Mouse (Mus musculus): ENCODE measurements around the gene Mipol1. TPM values are rescaled to one million over a fixed set of nuclear protein-coding genes. Genes with fewer than 3 reads are reported as not detected.
"Not testable (repeated sequence)": the region's sequence is repeated elsewhere in the genome, so short reads cannot be mapped to it uniquely, and the experiment has no call there.

The Mipol1 gene
- polyA plus RNA-seq, 1 experiment from 2014 or later: 6.1 TPM

DNA sequence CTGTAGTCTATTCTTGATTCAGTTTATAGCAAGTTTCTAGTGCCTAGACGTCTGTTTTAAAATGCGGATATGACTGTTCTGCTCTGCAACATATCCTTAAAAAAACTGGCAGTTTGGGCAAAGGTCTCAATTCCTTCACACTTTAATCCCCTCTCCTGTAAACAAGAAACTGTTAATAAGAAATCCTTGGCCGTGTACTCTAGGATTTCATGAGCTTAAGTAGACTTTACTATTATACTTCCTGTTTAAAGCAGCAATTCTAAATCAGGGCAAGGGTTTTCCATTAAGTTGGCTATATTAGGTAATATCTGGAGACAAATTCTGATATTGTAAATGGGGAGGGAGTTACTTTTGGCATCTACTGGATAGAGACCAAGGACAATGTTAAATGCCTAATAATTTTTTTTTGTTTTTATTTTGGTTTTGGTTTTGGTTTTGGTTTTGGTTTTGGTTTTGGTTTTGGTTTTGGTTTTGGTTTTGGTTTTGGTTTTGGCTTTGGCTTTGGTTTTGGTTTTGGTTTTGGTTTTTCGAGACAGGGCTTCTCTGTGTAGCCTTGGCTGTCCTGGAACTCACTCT is 25.9 kb upstream of the Mipol1 start:
- Histone ChIP-seq H3K27me3 (no peaks in the 10 kb centered on the region), H3K9me3 (replicated peaks) (no peaks in the 10 kb centered on the region), H3K27ac (no peak overlapping the region), H3K9ac (no peak overlapping the region), H3K36me3 (ENCODE audit: poor library complexity, severe bottlenecking) (no peaks in the 10 kb centered on the region), H3K4me3 (no peak overlapping the region), H3K4me2 (no peak overlapping the region), H3K4me1 (no peaks in the 10 kb centered on the region)
- no peak for ATAC-seq
- 84% methylated on average over 4 of the region's 4 CpGs for WGBS

- Histone ChIP-seq H3K9ac (peak overlapping the region; percentile 61), H3K27me3 (no peaks in the 10 kb centered on the region), H3K4me3 (peak overlapping the region; percentile 43), H3K4me2 (peak overlapping the region; percentile 77), H3K27ac (no peak overlapping the region), H3K36me3 (ENCODE audit: poor library complexity, severe bottlenecking) (no peaks in the 10 kb centered on the region), H3K4me1 (peaks cover 9% of the 10 kb centered on the region; the same call in 1 of the 2 replicates), H3K9me3 (replicated peaks) (no peaks in the 10 kb centered on the region)
- peak; percentile 79 for ATAC-seq
- WGBS: 10% methylated on average over 30 of the region's 30 CpGs
These were observed 18.6 kb upstream of the Mipol1 start for GRCm38 (mm10) chr12:57211353-57212311.

- not testable (repeated sequence) for H3K36me3 ChIP-seq (ENCODE audit: poor library complexity, severe bottlenecking); H3K27ac ChIP-seq; H3K4me3 ChIP-seq; H3K9ac ChIP-seq; H3K9me3 ChIP-seq (replicated peaks); H3K4me2 ChIP-seq; H3K27me3 ChIP-seq; H3K4me1 ChIP-seq
- peak; percentile 43 for ATAC-seq
- WGBS: 74% methylated on average over 5 of the region's 5 CpGs
These were observed 17.8 kb upstream of the Mipol1 start for GRCm38 (mm10) chr12:57212463-57212862.

DNA sequence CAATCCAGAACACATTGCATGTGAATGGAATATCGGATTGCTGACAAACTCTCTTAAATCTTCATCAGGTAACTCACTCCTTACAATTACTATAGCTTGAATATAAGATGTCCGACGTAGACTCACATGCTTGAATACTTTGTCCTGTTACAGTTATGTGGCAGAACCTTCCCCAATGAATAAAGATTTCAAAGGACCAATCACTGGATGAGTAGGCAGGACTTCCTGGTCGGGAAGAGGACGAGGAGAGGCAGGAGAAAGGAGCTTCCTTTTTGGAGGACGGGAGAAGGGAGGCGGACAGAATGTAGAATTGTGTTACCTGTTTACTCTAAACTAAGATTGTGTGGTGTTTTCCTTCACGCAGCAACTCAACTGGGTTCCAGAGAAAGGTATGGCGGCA is 3.8 kb upstream of the Mipol1 start:
- 88% methylated on average over 9 of the region's 9 CpGs for WGBS
- Histone ChIP-seq H3K36me3 (ENCODE audit: poor library complexity, severe bottlenecking) (no peaks in the 10 kb centered on the region), H3K4me2 (no peak overlapping the region), H3K9ac (no peak overlapping the region), H3K4me3 (no peak overlapping the region), H3K9me3 (replicated peaks) (no peaks in the 10 kb centered on the region), H3K27ac (no peak overlapping the region), H3K4me1 (peaks cover 5% of the 10 kb centered on the region), H3K27me3 (no peaks in the 10 kb centered on the region)
- no peak for ATAC-seq

DNA sequence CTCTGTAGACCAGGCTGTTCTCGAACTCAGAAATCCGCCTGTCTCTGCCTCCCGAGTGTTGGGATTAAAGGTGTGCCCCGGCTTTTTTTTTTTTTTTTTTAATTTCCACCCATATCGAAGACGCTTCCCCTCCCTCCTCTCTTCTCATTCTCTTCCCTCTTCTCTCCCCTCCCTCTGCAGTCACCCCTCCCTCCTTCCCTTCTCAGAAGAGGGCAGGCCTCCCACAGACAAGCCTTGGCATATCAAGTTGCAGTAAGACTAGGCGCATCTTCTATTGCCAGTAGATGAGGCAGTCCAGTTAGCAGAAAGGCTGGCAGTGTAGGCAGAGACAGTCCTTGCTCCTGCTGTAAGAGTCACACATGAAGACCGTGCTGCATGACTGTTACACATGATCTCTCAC is 2.5 kb upstream of the Mipol1 start:
- Histone ChIP-seq H3K4me1 (peaks cover 8% of the 10 kb centered on the region), H3K27me3 (no peaks in the 10 kb centered on the region), H3K4me2 (no peak overlapping the region), H3K9me3 (replicated peaks) (no peaks in the 10 kb centered on the region), H3K27ac (no peak overlapping the region), H3K4me3 (no peak overlapping the region), H3K9ac (no peak overlapping the region), H3K36me3 (ENCODE audit: poor library complexity, severe bottlenecking) (no peaks in the 10 kb centered on the region)
- WGBS: 91% methylated on average over 4 of the region's 8 CpGs
- no peak for ATAC-seq

DNA sequence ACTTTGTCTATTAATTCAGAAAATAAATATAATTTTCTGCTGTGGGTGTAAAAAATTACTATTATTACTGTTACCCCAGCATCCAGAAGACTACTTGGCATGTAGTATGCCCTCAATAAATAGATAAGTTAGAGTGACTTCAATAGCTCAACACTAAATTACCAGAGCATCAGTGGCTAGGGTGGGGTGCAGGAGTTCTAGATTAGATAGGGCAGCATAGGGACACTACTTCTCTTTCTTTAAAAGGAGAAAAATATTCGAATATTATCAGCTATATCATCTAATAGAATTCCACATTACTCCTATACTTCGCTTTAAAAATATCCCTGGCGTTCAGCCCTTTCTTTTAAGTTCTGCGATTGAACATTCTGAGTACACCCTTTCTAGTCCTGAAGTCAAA is 524 bp upstream of the Mipol1 start:
- H3K4me3 ChIP-seq: peak overlapping the region; percentile 81
- ATAC-seq: 0 out of 2 replicates have a peak, but pooled peaks have one; percentile 0
- peaks cover 8% of the 10 kb centered on the region for H3K4me1 ChIP-seq
- H3K9me3 ChIP-seq (replicated peaks): no peaks in the 10 kb centered on the region
- peak overlapping the region; percentile 68; the same call in 1 of the 2 replicates for H3K27ac ChIP-seq
- no peaks in the 10 kb centered on the region for H3K27me3 ChIP-seq
- no peaks in the 10 kb centered on the region for H3K36me3 ChIP-seq (ENCODE audit: poor library complexity, severe bottlenecking)
- peak overlapping the region; percentile 78; the same call in 1 of the 2 replicates for H3K9ac ChIP-seq
- 42% methylated on average over 4 of the region's 4 CpGs for WGBS
- peak overlapping the region; percentile 68 for H3K4me2 ChIP-seq

- no peak for ATAC-seq
- H3K36me3 ChIP-seq (ENCODE audit: poor library complexity, severe bottlenecking): no peaks in the 10 kb centered on the region
- peak overlapping the region; percentile 68 for H3K4me2 ChIP-seq
- H3K27ac ChIP-seq: no peak overlapping the region
- no peaks in the 10 kb centered on the region for H3K9me3 ChIP-seq (replicated peaks)
- no peaks in the 10 kb centered on the region for H3K27me3 ChIP-seq
- peaks cover 8% of the 10 kb centered on the region for H3K4me1 ChIP-seq
- 78% methylated on average over 14 of the region's 14 CpGs for WGBS
- H3K4me3 ChIP-seq: peak overlapping the region; percentile 81
- peak overlapping the region; percentile 78 for H3K9ac ChIP-seq
These were observed 1.1 kb downstream of the Mipol1 start for GRCm38 (mm10) chr12:57231085-57231875.

GRCm38 (mm10) chr12:57233386-57233785 is 3.2 kb downstream of the Mipol1 start:
- no peak overlapping the region for H3K4me2 ChIP-seq
- no peak overlapping the region for H3K27ac ChIP-seq
- 87% methylated on average over 5 of the region's 5 CpGs for WGBS
- peaks cover 8% of the 10 kb centered on the region for H3K4me1 ChIP-seq
- no peaks in the 10 kb centered on the region for H3K27me3 ChIP-seq
- H3K9ac ChIP-seq: no peak overlapping the region
- H3K4me3 ChIP-seq: no peak overlapping the region
- ATAC-seq: no peak
- no peaks in the 10 kb centered on the region for H3K9me3 ChIP-seq (replicated peaks)
- peaks cover 3% of the 10 kb centered on the region for H3K36me3 ChIP-seq (ENCODE audit: poor library complexity, severe bottlenecking)

DNA sequence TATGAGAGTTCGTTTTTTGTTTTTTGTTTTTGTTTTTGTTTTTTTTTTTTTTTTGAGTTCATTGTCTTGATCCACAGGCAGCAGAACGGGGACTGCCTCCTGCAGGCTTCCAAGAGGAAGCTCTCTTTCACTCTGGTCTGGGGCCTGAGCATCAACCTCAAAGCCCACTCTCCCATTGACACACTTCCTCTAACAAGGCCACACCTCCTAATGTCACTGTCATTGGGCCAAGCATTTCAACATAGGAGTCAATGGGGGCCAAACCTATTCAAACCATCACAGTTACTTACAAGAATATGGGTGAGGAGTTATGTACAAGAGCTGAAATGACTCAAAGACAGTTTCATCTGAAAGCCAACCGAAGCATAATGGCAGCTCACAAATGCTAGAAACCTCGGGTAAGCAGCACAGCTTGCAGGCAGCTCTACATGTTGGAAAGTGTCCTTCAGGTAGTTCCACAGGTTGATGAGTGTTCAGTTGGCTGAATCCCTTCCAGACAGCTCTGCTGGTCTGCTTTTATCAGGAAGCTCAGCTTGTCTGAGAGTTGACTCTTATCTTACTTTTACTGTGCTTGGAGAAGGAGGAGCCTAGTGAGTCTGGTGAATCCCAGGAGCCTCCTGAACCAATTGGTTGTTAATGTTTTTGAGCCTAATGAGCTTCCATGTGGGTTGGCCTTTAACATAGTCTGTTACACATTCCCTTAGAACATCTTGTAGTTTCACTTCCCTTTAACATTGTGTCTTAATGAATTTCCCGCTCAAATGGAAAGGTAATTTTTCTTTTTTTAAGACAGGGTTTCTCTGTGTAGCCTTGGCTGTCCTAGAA is 13.7 kb downstream of the Mipol1 start:
- H3K36me3 ChIP-seq (ENCODE audit: poor library complexity, severe bottlenecking): peaks cover 23% of the 10 kb centered on the region
- no peak overlapping the region for H3K4me3 ChIP-seq
- no peaks in the 10 kb centered on the region for H3K27me3 ChIP-seq
- no peaks in the 10 kb centered on the region for H3K4me1 ChIP-seq
- 90% methylated on average over 5 of the region's 5 CpGs for WGBS
- no peak overlapping the region for H3K9ac ChIP-seq
- H3K9me3 ChIP-seq (replicated peaks): no peaks in the 10 kb centered on the region
- H3K4me2 ChIP-seq: no peak overlapping the region
- ATAC-seq: no peak
- H3K27ac ChIP-seq: no peak overlapping the region

- 69% methylated on average over 2 of the region's 2 CpGs for WGBS
- H3K9me3 ChIP-seq (replicated peaks): no peaks in the 10 kb centered on the region
- H3K4me2 ChIP-seq: no peak overlapping the region
- no peak overlapping the region for H3K4me3 ChIP-seq
- no peak for ATAC-seq
- no peaks in the 10 kb centered on the region for H3K36me3 ChIP-seq (ENCODE audit: poor library complexity, severe bottlenecking)
- no peaks in the 10 kb centered on the region for H3K4me1 ChIP-seq
- H3K27me3 ChIP-seq: no peaks in the 10 kb centered on the region
- H3K27ac ChIP-seq: no peak overlapping the region
- no peak overlapping the region for H3K9ac ChIP-seq
These were observed 28.3 kb downstream of the Mipol1 start for GRCm38 (mm10) chr12:57258572-57258971.

DNA sequence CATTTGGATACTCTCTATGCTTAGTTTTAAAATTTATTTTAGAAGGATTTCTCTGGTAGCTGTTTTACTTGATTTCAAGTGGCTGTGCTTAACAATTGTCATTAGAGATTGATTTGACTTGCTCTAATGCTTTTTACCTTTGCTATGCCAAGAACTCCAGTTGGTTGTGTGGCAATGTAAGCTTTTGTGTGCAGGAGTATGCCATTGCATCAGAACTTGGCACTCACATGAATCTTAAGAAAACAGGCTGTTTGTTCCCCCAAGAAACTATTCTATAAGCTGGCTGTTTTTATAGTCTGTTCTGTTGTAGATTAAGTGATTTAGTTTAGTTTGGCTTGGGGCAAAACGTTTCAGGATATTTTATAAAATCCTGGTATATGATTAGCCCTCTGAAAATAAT is 45.2 kb downstream of the Mipol1 start:
- no peak for ATAC-seq
- no peaks in the 10 kb centered on the region for H3K27me3 ChIP-seq
- no peaks in the 10 kb centered on the region for H3K4me1 ChIP-seq
- no peak overlapping the region for H3K4me3 ChIP-seq
- WGBS: 57% methylated on average over 1 of the region's 1 CpGs
- no peaks in the 10 kb centered on the region for H3K36me3 ChIP-seq (ENCODE audit: poor library complexity, severe bottlenecking)
- no peak overlapping the region for H3K4me2 ChIP-seq
- H3K9ac ChIP-seq: no peak overlapping the region
- no peak overlapping the region for H3K27ac ChIP-seq
- H3K9me3 ChIP-seq (replicated peaks): no peaks in the 10 kb centered on the region
